Mouse (Mus musculus): ENCODE data around the gene Sytl1. TPM values are rescaled to one million over a fixed set of nuclear protein-coding genes. Genes with fewer than 3 reads are reported as not detected.

Gene Sytl1
- polyA plus RNA-seq (2017; shearing (Covaris generic)), result 67.2 TPM

GRCm38 (mm10) chr4:133262882-133263281 is at the start of gene Sytl1:
Gene Sytl1, minus strand, starts transcription at chr4:133263113.

GRCm38 (mm10) chr4:133277104-133278026 is 14.5 kb upstream of the Sytl1 start, which contains the start of gene Tmem222:
Gene Tmem222, minus strand, starts transcription at chr4:133277792.

DNA sequence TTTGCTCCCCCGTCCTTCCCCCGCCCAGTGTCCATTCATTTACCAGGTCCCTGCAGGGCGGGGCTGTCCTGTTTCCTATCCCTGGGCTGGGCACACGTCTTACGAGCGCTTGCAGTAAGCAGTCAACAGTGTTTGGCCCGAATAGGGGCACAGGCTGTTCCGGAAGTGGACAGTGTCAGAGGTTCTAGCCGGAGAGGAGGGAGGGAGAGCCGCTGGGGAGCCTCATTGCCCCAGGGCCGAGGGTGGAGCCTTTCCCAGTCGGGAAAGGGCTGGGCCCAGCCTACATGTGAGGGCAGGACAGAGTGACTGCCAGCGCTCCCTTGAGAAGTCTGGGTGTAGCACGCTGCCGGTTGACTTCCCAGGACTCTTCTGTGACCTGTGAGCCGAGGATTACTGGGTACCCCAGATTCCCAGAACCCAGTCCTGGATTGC is 22.4 kb downstream of the Sytl1 start, which contains the start of gene Map3k6:
Map3k6 (plus strand) TSS at position 329 of the 432 bp plus-strand sequence.

GRCm38 (mm10) chr4:133211751-133212561 is 51.0 kb downstream of the Sytl1 start, which contains the start of the genes Cd164l2 and Gpr3:
Gene Cd164l2, plus strand, starts transcription at chr4:133212131.
Gene Gpr3, minus strand, starts transcription at chr4:133212536.

Other genes starting within 250 kb of the Sytl1 start
- gene Wasf2, start 132.6 kb downstream of the Sytl1 start, polyA plus RNA-seq (2017; shearing (Covaris generic)), result 95.9 TPM
- not detected for gene Cd164l2, start 51.0 kb downstream of the Sytl1 start, polyA plus RNA-seq (2017; shearing (Covaris generic))
- gene Gpr3, start 50.6 kb downstream of the Sytl1 start, polyA plus RNA-seq (2017; shearing (Covaris generic)), result not detected
- gene Map3k6, start 22.3 kb downstream of the Sytl1 start, polyA plus RNA-seq (2017; shearing (Covaris generic)), result not detected
- gene Tmem222, start 14.7 kb upstream of the Sytl1 start, polyA plus RNA-seq (2017; shearing (Covaris generic)), result 80.6 TPM
- 3.8 TPM for gene Wdtc1, start 90.4 kb upstream of the Sytl1 start, polyA plus RNA-seq (2017; shearing (Covaris generic))
- 34.7 TPM for gene Slc9a1, start 106.6 kb upstream of the Sytl1 start, polyA plus RNA-seq (2017; shearing (Covaris generic))
- gene Tent5b, start 217.0 kb upstream of the Sytl1 start, polyA plus RNA-seq (2017; shearing (Covaris generic)), result not detected
- gene Trnp1, start 235.4 kb upstream of the Sytl1 start, polyA plus RNA-seq (2017; shearing (Covaris generic)), result not detected